Mouse (Mus musculus) adrenal gland, postnatal 25 days (tissue): Measurements from ENCODE around the gene Syngr1. TPM values are rescaled to one million over a fixed set of nuclear protein-coding genes. Genes with fewer than 3 reads are reported as not detected.
A peak's percentile ranks its signal among the peaks of the same experiment; 100 is the strongest.

ENCODE experiments used
- DNase-seq: peaks from one replicate; pipeline ENCODE4 v3.0.0; 2021; ENCODE audit warnings: mixed read lengths
- long read RNA-seq: library from polyadenylated mRNA; stranded (forward); transcript quantifications from one replicate; pipeline ENCODE4 v2.0.0, GENCODE M21; 2021
- total RNA-seq: library from RNA; stranded (reverse); gene quantifications from 2 replicates; pipeline ENCODE4 v1.2.3, GENCODE M21; 2021

Syngr1 gene
- total RNA-seq, result 22.2 and 27.6 TPM in 2 replicates
- long read RNA-seq, full-length matches to known transcripts, result 28 of 38 reads
- long read RNA-seq, partial matches to known transcripts, result 3 of 38 reads
- long read RNA-seq, other reads (novel, unspliced or antisense), result 7 of 38 reads

- DNase-seq, result peak; percentile 87
Observed at GRCm38 (mm10) chr15:80091121-80091955, at the start of gene Syngr1, which contains the start of gene Rpl3. TSS of gene Syngr1 (plus strand) at chr15:80091334. TSS of gene Rpl3 (minus strand) at chr15:80091868.

GRCm38 (mm10) chr15:80042152-80042551 is 49.0 kb upstream of the Syngr1 start:
- no peak for DNase-seq

GRCm38 (mm10) chr15:80044249-80044648 is 46.9 kb upstream of the Syngr1 start:
- DNase-seq, result no peak

- no peak for DNase-seq
Observed at GRCm38 (mm10) chr15:80045749-80046148, 45.4 kb upstream of the Syngr1 start.

- DNase-seq, result no peak
Observed at GRCm38 (mm10) chr15:80047242-80047641, 43.9 kb upstream of the Syngr1 start.

- DNase-seq, result no peak
Observed at GRCm38 (mm10) chr15:80047973-80048372, 43.2 kb upstream of the Syngr1 start.

- DNase-seq, result peak; percentile 55
Observed at GRCm38 (mm10) chr15:80050093-80050492, 41.0 kb upstream of the Syngr1 start.

- DNase-seq, result no peak
Observed at GRCm38 (mm10) chr15:80051092-80051761, 39.9 kb upstream of the Syngr1 start.

- no peak for DNase-seq
Observed at GRCm38 (mm10) chr15:80051782-80052181, 39.4 kb upstream of the Syngr1 start.

GRCm38 (mm10) chr15:80053381-80054033 is 37.6 kb upstream of the Syngr1 start:
- DNase-seq, result peak; percentile 53

GRCm38 (mm10) chr15:80054034-80054710 is 37.0 kb upstream of the Syngr1 start:
- DNase-seq, result peak; percentile 81

GRCm38 (mm10) chr15:80058151-80058550 is 33.0 kb upstream of the Syngr1 start:
- DNase-seq, result no peak

GRCm38 (mm10) chr15:80059606-80060005 is 31.5 kb upstream of the Syngr1 start:
- no peak for DNase-seq

GRCm38 (mm10) chr15:80060356-80061070 is 30.6 kb upstream of the Syngr1 start:
- DNase-seq, result no peak

- DNase-seq, result no peak
Observed at GRCm38 (mm10) chr15:80061071-80061550, 30.0 kb upstream of the Syngr1 start.

- no peak for DNase-seq
Observed at GRCm38 (mm10) chr15:80062339-80062738, 28.8 kb upstream of the Syngr1 start.

- DNase-seq, result no peak
Observed at GRCm38 (mm10) chr15:80062821-80063220, 28.3 kb upstream of the Syngr1 start.

- no peak for DNase-seq
Observed at GRCm38 (mm10) chr15:80064965-80065364, 26.2 kb upstream of the Syngr1 start.

- DNase-seq, result peak; percentile 72
Observed at GRCm38 (mm10) chr15:80065414-80065813, 25.7 kb upstream of the Syngr1 start.

- peak; percentile 47 for DNase-seq
Observed at GRCm38 (mm10) chr15:80066538-80066937, 24.6 kb upstream of the Syngr1 start.

- DNase-seq, result no peak
Observed at GRCm38 (mm10) chr15:80069171-80069570, 22.0 kb upstream of the Syngr1 start.
